Mouse (Mus musculus): ENCODE data around the gene Pip4k2a.

- TF ChIP-seq POLR2A (IDR thresholded peaks at IDR 0.05; ENCODE audit: insufficient read depth, low read depth, low read length) (no peak), CTCF (IDR thresholded peaks at IDR 0.05) (no peak), EP300 (IDR thresholded peaks at IDR 0.05; ENCODE audit: insufficient read depth, low read depth, low read length) (no peak)
Observed at GRCm38 (mm10) chr2:18807961-18808360, 190.0 kb downstream of the Pip4k2a start.

All from heart, adult 2 months (tissue).